Mouse (Mus musculus) heart, postnatal 4 days (tissue): ENCODE data around the gene Kmt5c. TPM values are rescaled to one million over a fixed set of nuclear protein-coding genes. Genes with fewer than 3 reads are reported as not detected.
"Not testable (repeated sequence)": the region's sequence is repeated elsewhere in the genome, so short reads cannot be mapped to it uniquely, and the experiment has no call there.

Source experiments
- DNase-seq: peaks from one replicate; pipeline ENCODE4 v3.0.0; 2021
- total RNA-seq, 2 experiments: library from RNA; stranded (reverse); gene quantifications; 2 replicates each; pipeline ENCODE4 v1.2.3; 2021

The Kmt5c gene
- total RNA-seq, 2 experiments from 2014 or later, result 41.6 to 43.5 TPM

DNA sequence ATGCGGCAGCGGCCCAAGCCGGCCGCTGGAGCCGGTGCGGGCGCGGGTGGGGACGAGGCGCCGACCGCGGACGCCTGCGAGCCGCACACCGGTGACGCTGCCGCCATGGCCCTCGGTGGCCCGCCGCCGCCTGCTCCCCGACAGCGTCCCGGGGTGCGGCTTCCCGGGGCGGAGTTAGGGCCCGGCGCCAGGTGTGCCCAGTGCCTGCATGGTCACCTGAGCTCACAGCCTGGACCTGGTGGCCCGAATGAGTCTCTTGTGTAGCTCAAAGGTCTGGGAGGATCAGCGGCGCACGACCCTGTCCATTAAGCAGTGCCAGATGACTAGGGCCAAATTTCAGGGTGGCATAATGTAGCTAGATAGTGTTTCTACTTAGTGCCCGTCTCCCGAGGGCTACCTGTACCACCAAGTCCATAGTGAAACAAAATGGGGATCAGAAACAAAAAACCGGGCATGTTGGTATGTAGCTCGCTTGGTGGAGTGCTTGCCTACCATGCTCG lies 49.6 kb downstream of the Kmt5c start, which contains the start of gene Tmem238:
TSS of gene Tmem238 (minus strand) at position 221 of the 500 bp plus-strand sequence.
- DNase-seq, result peak; percentile 61

DNA sequence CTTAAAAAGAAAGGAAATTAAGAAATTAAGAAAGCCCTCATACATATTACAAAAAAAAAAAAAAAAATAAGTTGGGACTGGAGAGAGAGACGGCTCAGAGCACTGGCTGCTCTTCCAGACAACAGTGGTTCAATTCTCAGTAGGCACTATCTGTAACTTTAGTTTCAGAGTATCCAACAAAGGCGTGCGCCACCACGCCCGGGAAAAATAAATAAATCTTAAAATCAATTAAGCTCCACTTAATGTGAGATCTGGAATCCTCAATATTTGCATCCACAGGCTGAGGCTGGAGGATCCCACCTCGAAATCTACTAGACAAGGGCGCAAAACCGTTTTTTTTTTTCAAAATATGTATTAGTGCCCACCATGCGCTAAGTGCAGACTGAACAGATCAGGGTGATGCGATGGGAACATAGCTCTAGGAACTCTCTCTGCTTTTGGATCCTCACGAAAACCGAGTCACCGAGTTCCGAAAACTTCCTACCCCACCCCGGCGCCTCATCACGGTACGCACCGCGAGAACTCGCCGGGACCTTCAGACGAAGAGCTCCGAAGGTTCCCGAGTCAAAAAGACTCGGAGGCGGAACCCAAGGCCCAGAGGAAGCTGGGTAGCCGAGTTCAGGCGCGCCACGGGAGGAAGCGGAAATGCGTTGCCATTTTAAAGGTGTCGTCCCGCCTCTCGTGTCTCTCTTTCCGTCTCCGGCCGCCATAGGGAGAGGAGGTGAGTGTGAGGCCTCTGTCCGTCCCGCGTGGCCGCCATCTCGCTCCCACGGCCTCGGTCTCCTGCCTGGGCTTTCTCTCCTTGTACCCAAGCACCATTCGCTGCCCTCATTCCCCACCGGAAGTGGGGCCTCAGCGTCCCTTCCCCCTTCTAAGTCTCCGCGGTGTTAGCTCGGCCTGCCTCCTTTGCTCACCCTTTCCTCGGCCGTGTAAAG lies 52.6 kb downstream of the Kmt5c start, which contains the start of gene Rpl28:
TSS of gene Rpl28 (plus strand) at position 597 of the 935 bp plus-strand sequence.
- peak; percentile 96 for DNase-seq

DNA sequence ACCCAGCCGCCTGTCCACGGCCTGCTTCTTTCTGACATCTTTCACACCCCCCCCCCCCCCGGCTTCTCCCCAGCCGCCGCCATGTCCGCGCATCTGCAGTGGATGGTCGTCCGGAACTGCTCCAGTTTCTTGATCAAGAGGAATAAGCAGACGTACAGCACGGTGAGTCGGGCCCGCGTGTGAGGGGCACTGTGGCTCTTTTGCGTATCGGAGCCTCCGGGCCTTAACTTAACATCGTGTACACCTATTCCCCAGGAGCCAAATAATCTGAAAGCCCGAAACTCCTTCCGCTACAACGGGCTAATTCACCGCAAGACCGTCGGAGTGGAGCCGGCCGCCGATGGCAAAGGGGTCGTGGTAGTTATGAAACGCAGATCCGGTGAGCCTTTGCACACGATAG lies 53.3 kb downstream of the Kmt5c start:
- DNase-seq, result not testable (repeated sequence)

DNA sequence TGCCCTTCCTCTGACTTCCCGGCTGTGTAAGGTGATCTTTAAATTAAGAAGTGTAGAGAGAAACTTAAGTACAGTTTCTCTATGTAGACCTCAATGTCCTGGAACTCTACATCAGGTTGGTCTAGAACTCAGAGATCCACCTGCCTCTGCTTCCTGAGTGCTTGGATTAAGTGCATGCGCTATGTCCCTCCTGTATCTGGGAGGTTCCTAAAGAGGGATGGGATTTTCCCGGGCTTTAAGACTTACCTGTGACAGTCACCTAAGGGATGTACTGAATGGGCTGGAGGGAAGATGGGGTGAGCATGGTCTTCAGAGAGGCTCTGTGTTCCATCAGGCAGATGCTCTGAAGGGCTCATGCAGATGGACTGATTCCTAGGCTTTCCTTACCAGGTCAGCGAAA lies 53.8 kb downstream of the Kmt5c start:
- no peak for DNase-seq

DNA sequence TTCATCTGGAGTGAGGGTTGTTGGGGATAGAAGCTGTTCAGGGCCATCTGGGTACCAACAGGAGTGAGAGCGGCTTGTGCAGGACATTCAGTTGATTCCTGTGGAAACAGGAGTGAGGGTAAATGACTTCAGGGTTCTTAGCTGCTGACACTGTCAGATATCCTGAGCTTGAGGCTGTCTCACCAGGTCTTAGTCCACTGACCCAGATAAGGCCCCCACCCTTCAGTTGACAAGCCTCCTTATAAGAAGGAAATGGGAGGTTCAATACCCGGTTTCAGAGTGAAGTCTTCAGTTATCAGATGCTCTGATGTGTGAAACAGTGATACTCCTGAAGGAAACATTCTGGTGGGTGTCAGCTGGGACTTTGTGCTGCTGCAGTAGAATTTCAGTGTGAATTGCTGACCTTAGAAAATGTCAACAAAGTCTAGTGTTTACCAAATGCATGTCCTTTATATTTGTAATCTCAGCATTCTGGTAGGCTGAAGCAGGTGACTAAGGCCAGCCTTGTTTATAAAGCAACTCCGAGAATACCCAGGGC lies 54.8 kb downstream of the Kmt5c start:
- DNase-seq, result no peak

DNA sequence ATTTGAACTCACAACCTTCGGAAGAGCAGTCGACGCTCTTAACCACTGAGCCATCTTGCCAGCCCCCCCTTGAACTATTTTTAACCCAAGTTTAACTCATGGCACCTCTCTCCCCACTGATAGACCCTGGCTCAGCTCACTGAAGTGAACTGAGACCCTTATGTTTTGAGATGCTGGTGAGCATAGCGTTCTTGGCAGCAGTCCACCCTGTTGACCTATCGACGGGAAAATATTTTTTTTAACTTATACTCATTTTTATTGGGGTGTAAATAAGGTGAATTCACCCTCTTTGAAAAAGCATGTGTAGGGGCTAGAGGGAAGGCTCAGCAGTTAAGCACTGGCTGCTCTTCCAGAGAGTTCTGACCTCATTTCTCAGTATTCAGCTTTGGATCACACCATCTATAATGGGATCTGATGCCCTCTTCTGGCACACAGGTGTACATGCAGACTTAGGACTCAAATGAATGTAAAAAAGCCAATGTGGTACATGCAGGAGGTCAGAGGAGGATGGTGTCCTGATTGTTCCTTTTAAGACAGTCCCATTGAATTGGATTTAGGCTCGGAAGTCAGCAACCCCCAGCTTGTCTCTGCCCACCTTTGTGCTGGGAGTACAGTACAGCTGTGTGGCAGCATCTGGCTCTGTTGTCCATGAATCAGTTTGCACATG lies 56.0 kb downstream of the Kmt5c start:
- no peak for DNase-seq

Other genes with a start within 250 kb of the Kmt5c start
- 10 to 100 TPM; 89.8 to 92.3 TPM for gene Ppp1r12c, start 238.4 kb upstream of the Kmt5c start, total RNA-seq
- 10 to 100 TPM; 48.7 to 59.0 TPM for gene Tnnt1, start 223.7 kb upstream of the Kmt5c start, total RNA-seq
- gene Tnni3, start 215.9 kb upstream of the Kmt5c start, total RNA-seq, result 1,000 to 10,000 TPM; 4,693 to 5,168 TPM
- under 1 TPM; 0.41 to 0.57 TPM for gene Dnaaf3, start 207.7 kb upstream of the Kmt5c start, total RNA-seq
- 1 to 10 TPM; 1.1 to 1.5 TPM for gene Syt5, start 192.6 kb upstream of the Kmt5c start, total RNA-seq
- gene Ptprh, start 136.1 kb upstream of the Kmt5c start, total RNA-seq, result not detected
- 1 to 10 TPM; 6.6 to 8.5 TPM for gene Tmem86b, start 108.7 kb upstream of the Kmt5c start, total RNA-seq
- gene Ppp6r1, start 81.1 kb upstream of the Kmt5c start, total RNA-seq, result 10 to 100 TPM; 79.1 to 81.3 TPM
- gene Hspbp1, start 55.0 kb upstream of the Kmt5c start, total RNA-seq, result 10 to 100 TPM; 51.5 to 54.7 TPM
- gene Brsk1, start 49.5 kb upstream of the Kmt5c start, total RNA-seq, result 1 to 10 TPM; 4.1 to 5.9 TPM
- gene Tmem150b, start 14.9 kb upstream of the Kmt5c start, total RNA-seq, result under 1 TPM in 1 of 2 experiments, not detected in 1; 0.12 TPM
- gene Cox6b2, start 13.0 kb downstream of the Kmt5c start, total RNA-seq, result 10 to 100 TPM; 11.7 to 16.9 TPM
- gene Fam71e2, start 31.2 kb downstream of the Kmt5c start, total RNA-seq, result not detected
- under 1 TPM in 1 of 2 experiments, not detected in 1; 0.23 TPM for gene Il11, start 42.7 kb downstream of the Kmt5c start, total RNA-seq
- gene Tmem190, start 42.8 kb downstream of the Kmt5c start, total RNA-seq, result not detected
- 1 to 10 TPM; 2.7 to 5.1 TPM for gene Tmem238, start 49.5 kb downstream of the Kmt5c start, total RNA-seq
- 100 to 1,000 TPM; 726 to 732 TPM for gene Rpl28, start 52.8 kb downstream of the Kmt5c start, total RNA-seq
- 100 to 1,000 TPM; 281 to 285 TPM for gene Ube2s, start 72.5 kb downstream of the Kmt5c start, total RNA-seq
- gene Shisa7, start 104.6 kb downstream of the Kmt5c start, total RNA-seq, result under 1 TPM in 1 of 2 experiments, not detected in 1; 0.20 TPM
- 1 to 10 TPM; 1.6 to 2.3 TPM for gene Isoc2b, start 130.1 kb downstream of the Kmt5c start, total RNA-seq
- 10 to 100 TPM; 14.7 to 15.5 TPM for gene Isoc2a, start 137.0 kb downstream of the Kmt5c start, total RNA-seq
- gene Gm36210, start 166.4 kb downstream of the Kmt5c start, total RNA-seq, result not detected
- gene Zfp628, start 175.1 kb downstream of the Kmt5c start, total RNA-seq, result 10 to 100 TPM; 14.7 to 16.7 TPM
- gene Nat14, start 181.9 kb downstream of the Kmt5c start, total RNA-seq, result 1 to 10 TPM; 3.9 to 6.2 TPM
- 10 to 100 TPM in 1 of 2 experiments, 1 to 10 TPM in 1; 8.7 to 11.1 TPM for gene Ssc5d, start 185.7 kb downstream of the Kmt5c start, total RNA-seq
- 10 to 100 TPM; 10.6 TPM for gene Sbk2, start 224.3 kb downstream of the Kmt5c start, total RNA-seq
- 10 to 100 TPM; 21.0 to 24.3 TPM for gene Sbk3, start 231.1 kb downstream of the Kmt5c start, total RNA-seq